Mouse (Mus musculus): Measurements from ENCODE around the gene Nptxr. TPM values are rescaled to one million over a fixed set of nuclear protein-coding genes. Genes with fewer than 3 reads are reported as not detected.

The Nptxr gene
- polyA plus RNA-seq, 1 experiment from 2014 or later: 6.6 TPM

DNA sequence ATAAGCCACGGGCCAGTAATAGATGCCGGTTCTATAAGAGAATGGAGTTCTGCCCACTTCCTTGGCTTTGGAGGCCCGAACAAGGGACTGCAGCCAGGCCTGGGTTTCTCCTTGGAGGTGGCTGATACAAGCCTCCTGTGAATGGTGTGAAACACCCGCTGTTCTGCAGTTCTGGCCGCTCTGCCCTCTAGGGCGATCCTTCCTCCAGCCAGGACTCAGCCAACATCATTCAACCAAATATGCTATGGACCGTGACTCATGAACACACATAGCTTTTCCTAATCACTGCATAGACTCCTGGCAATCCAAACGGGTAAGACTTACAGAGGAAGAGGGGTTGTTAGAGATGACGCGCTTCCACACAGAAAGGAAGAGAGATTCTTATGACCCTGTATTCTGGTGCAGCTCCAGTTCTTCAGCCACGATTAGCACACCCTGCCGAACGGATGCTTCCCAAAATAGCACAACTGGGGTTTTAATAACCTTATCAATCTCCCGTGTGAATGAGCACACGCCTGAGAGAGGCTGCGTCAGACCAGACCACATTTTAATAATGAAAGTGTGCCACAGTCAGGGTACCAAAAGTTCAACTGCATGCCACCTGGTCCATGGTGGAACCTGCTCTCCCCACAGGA, 37.1 kb downstream of the Nptxr start:
- no peaks in the 10 kb centered on the region for H3K27me3 ChIP-seq
- TF ChIP-seq CTCF (IDR thresholded peaks at IDR 0.05): no peak
- ATAC-seq: no peak
- POLR2A ChIA-PET: no interaction called here
- no peak for DNase-seq (ENCODE audit: low read depth, low spot score)
- in situ Hi-C loops (cut with MboI; ENCODE audit: low pct_unique_long_range_greater_than_20kb): no loop called here
- CTCF ChIA-PET: no interaction called here

DNA sequence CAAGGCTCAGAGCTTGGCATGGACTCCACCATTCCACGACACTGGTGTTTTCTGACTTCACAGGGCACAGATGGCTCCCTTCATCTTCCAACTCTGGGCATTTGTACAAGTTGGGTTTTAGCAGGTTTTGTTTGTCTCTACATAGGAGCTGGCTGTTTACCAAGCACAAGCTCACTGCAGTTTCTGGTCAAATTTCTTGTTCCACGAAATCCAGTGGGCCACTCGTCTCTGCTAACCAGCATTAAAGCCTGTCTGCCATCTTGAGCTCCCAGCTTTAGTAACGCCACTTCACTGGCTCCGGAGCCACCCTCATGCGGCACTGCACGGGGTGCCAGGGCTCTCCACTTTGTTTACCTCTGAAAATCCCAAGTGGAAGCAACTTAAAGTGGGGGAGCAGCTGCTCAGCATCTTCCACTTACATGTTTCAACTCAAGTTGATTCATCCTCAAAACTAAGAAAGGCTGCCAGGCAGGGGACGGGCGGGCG, 37.9 kb downstream of the Nptxr start:
- ChIA-PET CTCF (interaction anchor here (2.5 kb wide), 1 partner anchor 14 kb away, joined by 9 read pairs; no protein-coding TSS in a partner anchor), POLR2A (no interaction called here)
- TF ChIP-seq CTCF (IDR thresholded peaks at IDR 0.05): no peak
- ATAC-seq (no peak), DNase-seq (ENCODE audit: low read depth, low spot score) (no peak)
- in situ Hi-C loops (cut with MboI; ENCODE audit: low pct_unique_long_range_greater_than_20kb): no loop called here
- no peaks in the 10 kb centered on the region for H3K27me3 ChIP-seq

DNA sequence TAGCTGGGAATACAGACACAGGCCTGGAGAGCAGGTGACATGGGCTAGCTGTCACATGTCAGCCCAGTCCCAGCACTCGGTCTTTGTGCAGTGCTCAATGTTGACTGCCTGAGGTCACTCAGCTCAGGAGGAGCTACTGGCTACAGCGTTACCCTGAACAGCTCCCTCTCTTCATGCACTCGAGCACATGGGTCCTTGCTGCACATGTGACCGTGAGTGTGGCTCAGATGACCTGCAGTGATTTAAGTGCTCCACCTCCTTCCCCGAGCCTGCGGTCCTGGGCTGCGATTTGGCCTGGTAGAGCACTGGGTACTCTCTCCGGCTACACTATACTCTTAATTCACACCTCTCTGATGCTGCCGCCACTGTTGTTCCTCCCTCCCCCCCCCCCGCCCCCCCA, 38.4 kb downstream of the Nptxr start:
- no peak for DNase-seq (ENCODE audit: low read depth, low spot score)
- ChIA-PET CTCF (interaction anchor here (2.5 kb wide), 1 partner anchor 13 kb away, joined by 9 read pairs; no protein-coding TSS in a partner anchor), POLR2A (no interaction called here)
- ATAC-seq: no peak
- in situ Hi-C loops (cut with MboI; ENCODE audit: low pct_unique_long_range_greater_than_20kb): no loop called here
- no peaks in the 10 kb centered on the region for H3K27me3 ChIP-seq
- no peak for TF ChIP-seq CTCF (IDR thresholded peaks at IDR 0.05)

DNA sequence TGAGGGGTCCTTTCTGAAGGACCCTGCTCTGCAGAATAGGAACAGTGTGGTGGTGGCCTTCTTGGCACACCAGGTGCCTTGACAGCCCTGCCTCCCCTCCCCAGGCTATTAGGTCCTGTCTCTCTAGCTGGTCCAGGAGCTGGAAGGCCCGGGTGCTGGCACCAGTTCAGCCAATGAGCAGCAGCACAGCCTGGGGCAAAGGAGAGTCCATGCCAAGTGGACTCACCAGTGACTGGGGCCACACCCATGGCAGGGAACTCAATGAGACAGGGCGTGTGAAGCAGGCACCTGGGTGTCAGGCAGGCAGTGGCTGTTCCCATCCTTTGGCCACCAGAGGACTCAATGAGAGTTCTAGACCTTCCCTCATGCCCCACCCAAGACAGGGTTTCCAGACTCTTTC, 39.2 kb downstream of the Nptxr start:
- H3K27me3 ChIP-seq: no peaks in the 10 kb centered on the region
- CTCF ChIA-PET: interaction anchor here (1.2 to 2.5 kb wide), 2 partner anchors 12 to 65 kb away, joined by 3 to 9 read pairs; no protein-coding TSS in a partner anchor
- POLR2A ChIA-PET: no interaction called here
- no peak for TF ChIP-seq CTCF (IDR thresholded peaks at IDR 0.05)
- no peak for ATAC-seq
- in situ Hi-C loops (cut with MboI; ENCODE audit: low pct_unique_long_range_greater_than_20kb): no loop called here
- no peak for DNase-seq (ENCODE audit: low read depth, low spot score)

DNA sequence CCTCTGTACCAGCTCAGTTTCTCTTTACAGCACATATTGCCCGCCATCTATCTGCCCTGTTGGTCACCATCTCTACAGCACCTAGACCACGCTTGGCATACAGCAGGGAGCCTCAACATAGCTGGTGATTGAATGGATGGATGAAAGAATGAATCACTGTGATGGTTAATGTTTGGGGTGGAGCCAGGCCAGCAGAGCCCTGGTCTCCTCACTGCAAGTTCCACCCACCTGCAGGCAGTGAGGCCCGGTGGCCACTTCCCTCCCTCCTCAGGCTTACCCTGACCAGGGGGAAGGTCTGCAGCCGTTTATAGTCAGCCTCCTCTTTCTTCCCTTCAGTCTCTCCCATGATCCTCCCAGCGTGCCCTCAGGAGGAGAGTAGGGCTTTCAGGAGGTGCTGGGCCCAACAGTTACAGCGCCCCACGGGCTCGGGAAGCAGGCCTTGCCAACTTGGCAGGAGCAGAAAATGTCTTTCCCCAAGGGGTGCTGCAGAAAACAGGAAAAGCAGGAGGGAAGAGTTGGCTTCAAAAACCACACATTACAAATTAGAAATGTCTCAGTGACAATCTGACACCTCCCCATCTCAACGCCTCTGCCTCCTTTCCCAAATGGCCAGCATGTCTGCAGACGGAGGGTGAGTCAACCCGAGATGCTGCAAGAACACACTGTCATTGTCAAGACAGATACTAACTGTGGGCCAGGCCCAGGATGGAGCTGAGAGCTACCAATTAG, 39.9 kb downstream of the Nptxr start:
- no peaks in the 10 kb centered on the region for H3K27me3 ChIP-seq
- TF ChIP-seq CTCF (IDR thresholded peaks at IDR 0.05): no peak
- POLR2A ChIA-PET: no interaction called here
- DNase-seq (ENCODE audit: low read depth, low spot score): no peak
- ATAC-seq: no peak
- in situ Hi-C loops (cut with MboI; ENCODE audit: low pct_unique_long_range_greater_than_20kb): no loop called here
- CTCF ChIA-PET: interaction anchor here (1.2 to 4.0 kb wide), 3 partner anchors 12 to 66 kb away, joined by 3 to 16 read pairs (median 9); no protein-coding TSS in a partner anchor

DNA sequence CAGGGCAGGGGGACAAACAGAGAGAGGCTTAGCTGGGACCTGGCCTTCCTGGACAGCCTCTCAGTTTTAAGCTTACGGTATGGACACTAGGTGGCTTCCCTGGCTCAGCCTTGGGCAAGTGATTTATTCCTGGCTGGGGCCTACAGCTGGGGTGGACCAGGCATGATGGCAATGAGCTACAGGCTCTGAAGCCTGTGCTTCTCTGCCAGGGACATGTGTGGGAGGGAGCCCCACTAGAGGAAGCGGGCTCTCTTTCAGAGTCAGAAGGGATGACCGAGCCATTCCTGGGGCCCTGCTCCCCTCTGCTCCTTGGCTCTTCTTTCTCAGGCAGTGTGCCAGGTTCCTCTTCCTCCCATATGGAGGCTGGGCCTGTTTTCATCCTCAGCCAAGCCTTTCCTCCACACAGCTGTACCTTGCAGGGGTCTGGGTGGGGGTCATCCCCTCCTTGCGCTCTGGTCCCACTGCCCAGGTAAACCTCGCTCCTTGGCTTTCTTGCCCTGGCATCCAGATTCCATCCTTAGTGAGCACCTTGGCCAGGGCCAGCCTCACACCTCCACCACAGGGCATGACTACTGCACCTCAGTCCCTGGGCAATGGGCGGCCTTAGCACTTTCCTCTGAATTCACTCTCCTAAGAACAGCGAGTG, 40.8 kb downstream of the Nptxr start:
- H3K27me3 ChIP-seq: no peaks in the 10 kb centered on the region
- in situ Hi-C loops (cut with MboI; ENCODE audit: low pct_unique_long_range_greater_than_20kb): no loop called here
- ATAC-seq (no peak), DNase-seq (ENCODE audit: low read depth, low spot score) (no peak)
- ChIA-PET CTCF (interaction anchor here (1.1 to 4.0 kb wide), 2 partner anchors 11 to 67 kb away, joined by 3 to 16 read pairs; no protein-coding TSS in a partner anchor), POLR2A (no interaction called here)
- TF ChIP-seq CTCF (IDR thresholded peaks at IDR 0.05): no peak

DNA sequence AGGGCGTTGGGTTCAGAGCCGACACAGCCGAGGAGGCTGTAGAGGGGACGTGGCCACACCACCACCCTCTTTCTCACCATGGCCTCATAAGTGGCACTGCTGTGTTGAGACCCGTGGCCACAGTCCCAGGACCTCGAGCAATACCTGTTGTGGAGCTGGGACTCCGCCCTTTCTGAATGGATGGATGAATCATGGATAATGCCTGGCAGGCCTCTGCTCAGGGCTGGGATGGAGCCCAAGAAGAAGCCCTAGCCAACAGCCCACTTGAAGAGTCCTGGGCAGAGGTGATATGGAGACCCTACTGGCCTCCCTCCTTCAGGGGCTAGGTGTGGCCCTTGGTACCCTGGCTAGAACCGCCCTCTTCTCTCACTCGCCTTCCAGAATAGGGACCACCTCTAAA, 41.6 kb downstream of the Nptxr start:
- ChIA-PET CTCF (interaction anchor here (1.1 to 4.0 kb wide), 2 partner anchors 10 to 68 kb away, joined by 3 to 16 read pairs; no protein-coding TSS in a partner anchor), POLR2A (no interaction called here)
- no peak for TF ChIP-seq CTCF (IDR thresholded peaks at IDR 0.05)
- ATAC-seq (no peak), DNase-seq (ENCODE audit: low read depth, low spot score) (no peak)
- H3K27me3 ChIP-seq: no peaks in the 10 kb centered on the region
- in situ Hi-C loops (cut with MboI; ENCODE audit: low pct_unique_long_range_greater_than_20kb): no loop called here

DNA sequence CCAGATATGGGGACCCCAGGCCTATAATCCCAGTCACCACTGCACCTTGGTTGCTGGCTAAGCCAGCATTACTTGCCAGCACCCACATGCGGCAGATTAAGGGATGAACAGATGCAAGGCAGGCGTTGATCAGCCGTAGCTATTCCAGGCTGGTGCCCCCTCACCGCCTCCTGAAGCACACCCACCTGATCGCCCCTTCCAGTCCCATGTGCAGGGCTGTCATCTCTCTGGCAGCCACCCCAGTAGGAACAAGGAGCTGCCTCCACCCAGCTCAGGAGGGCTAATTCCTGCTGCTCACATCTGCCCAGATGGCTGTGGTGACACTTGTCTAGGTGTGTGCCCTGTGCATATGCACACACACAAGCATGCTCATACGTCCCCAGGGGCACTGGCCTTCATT, 43.6 kb downstream of the Nptxr start:
- TF ChIP-seq CTCF (IDR thresholded peaks at IDR 0.05): no peak
- in situ Hi-C loops (cut with MboI; ENCODE audit: low pct_unique_long_range_greater_than_20kb): no loop called here
- no peaks in the 10 kb centered on the region for H3K27me3 ChIP-seq
- DNase-seq (ENCODE audit: low read depth, low spot score): no peak
- ChIA-PET POLR2A (no interaction called here), CTCF (interaction anchor here (1.3 to 4.0 kb wide), 3 partner anchors 8 to 12 kb away, joined by 3 to 16 read pairs (median 3); no protein-coding TSS in a partner anchor)
- ATAC-seq: no peak

DNA sequence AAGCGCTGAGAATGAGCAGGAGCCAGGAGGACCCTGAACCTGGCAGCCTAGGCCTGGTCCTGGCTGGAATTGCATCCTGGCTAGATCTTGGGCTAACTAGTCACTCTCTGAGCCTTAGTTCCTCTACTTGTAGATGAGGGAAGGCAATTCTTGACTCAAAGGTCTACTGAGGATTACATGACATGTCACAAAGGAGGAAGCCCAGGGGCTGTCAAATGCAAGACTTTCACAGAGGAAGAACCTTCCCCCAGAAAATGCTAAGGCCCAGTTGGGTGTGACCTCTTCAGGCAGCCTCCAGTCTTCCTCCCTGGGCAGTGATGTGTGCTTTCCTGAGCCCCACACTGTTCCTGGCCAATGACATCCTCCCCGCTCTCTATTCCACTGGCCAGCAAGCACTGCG, 47.4 kb downstream of the Nptxr start:
- no peak for TF ChIP-seq CTCF (IDR thresholded peaks at IDR 0.05)
- POLR2A ChIA-PET: no interaction called here
- in situ Hi-C loops (cut with MboI; ENCODE audit: low pct_unique_long_range_greater_than_20kb): no loop called here
- ATAC-seq (no peak), DNase-seq (ENCODE audit: low read depth, low spot score) (no peak)
- CTCF ChIA-PET: no interaction called here
- H3K27me3 ChIP-seq: no peaks in the 10 kb centered on the region

DNA sequence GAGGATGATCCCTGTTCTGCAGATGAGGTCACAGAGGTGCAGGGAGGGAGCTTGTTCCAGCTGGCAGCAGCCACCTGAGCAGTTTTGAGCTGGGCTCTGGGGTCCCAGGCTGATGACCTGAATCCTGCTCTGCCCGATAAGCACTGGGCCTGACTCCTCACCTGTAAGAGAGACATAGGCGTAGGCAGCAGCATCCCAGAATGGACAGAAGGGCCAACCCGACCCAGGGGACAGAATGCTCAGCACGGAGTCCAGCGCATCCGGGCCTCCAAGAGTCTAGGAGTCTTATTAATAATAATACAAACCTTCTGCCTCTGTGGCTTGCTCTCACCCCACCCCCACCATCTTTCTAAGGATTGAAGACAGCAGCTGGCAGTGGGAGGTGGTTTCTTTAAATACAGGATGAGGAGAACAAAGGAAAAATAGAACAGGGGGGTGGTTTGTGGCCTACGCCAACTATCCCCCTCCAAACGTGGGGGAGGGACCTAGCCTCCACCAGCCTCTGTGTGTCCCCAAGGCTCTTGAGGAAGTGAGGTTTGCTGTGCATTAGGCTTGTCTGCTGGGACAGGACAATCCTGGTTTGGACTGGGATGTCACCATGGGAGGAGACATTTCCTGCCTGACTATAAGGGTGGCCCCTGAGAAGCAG, 48.5 kb downstream of the Nptxr start:
- no peak for ATAC-seq
- no peaks in the 10 kb centered on the region for H3K27me3 ChIP-seq
- POLR2A ChIA-PET: no interaction called here

More for the DNA sequence above, 48.5 kb downstream of the Nptxr start:
- no peak for DNase-seq (ENCODE audit: low read depth, low spot score)
- in situ Hi-C loops (cut with MboI; ENCODE audit: low pct_unique_long_range_greater_than_20kb): no loop called here
- CTCF ChIA-PET: no interaction called here
- no peak for TF ChIP-seq CTCF (IDR thresholded peaks at IDR 0.05)
